Mouse (Mus musculus): ENCODE measurements at regions not wholly inside any gene's neighbourhood (a gene's known extent, or its start where the extent isn't known, plus 50 kb on each side); places are given as distances from the start of the nearest gene placed in this dataset.

- no peak for TF ChIP-seq CTCF (IDR thresholded peaks at IDR 0.05; ENCODE audit: borderline replicate concordance, control insufficient read depth, extremely low read depth, insufficient read depth, low read length, poor library complexity)
- no peak for TF ChIP-seq POLR2A (IDR thresholded peaks at IDR 0.05; ENCODE audit: control insufficient read depth, extremely low read depth, insufficient read depth, low read length, poor library complexity)
These were observed 159.8 kb downstream of the Evx1 start for GRCm38 (mm10) chr6:52473042-52473589.
